Mouse (Mus musculus) neural tube, embryonic 11.5 days (tissue): ENCODE data around the gene Rogdi. TPM values are rescaled to one million over a fixed set of nuclear protein-coding genes. Genes with fewer than 3 reads are reported as not detected.

Source experiments
- ATAC-seq: fragments of 200-750 bp; cut with Nextera tagmentation; 2 replicates; pipeline ENCODE4 v1.8.0; 2017; ENCODE audit warnings: moderate number of reproducible peaks, mild to moderate bottlenecking, moderate TSS enrichment, moderate library complexity; ENCODE audit not compliant: insufficient read depth, low FRiP score, low TSS enrichment
- DNase-seq: peaks from one replicate; pipeline ENCODE4 v3.0.0-alpha.2; 2015; ENCODE audit warnings: low spot score
- H3K27ac ChIP-seq: fragments of 300-500 bp; sonication (generic); 2 replicates; pipeline ENCODE4 v1.5.1; 2014; ENCODE audit warnings: low read depth, mild to moderate bottlenecking, low read length
- H3K27me3 ChIP-seq: fragments of 300-500 bp; sonication (generic); 2 replicates; pipeline ENCODE4 v1.6.1; 2014; ENCODE audit warnings: mild to moderate bottlenecking, low read length, mixed read lengths; ENCODE audit not compliant: control insufficient read depth, insufficient read depth
- H3K36me3 ChIP-seq: fragments of 300-500 bp; sonication (generic); 2 replicates; pipeline ENCODE4 v1.6.1; 2014; ENCODE audit warnings: mild to moderate bottlenecking, low read length, moderate library complexity, mixed read lengths; ENCODE audit not compliant: control insufficient read depth, insufficient read depth
- H3K4me1 ChIP-seq: fragments of 300-500 bp; sonication (generic); 2 replicates; pipeline ENCODE4 v1.6.1; 2014; ENCODE audit warnings: low read length, mixed read lengths; ENCODE audit not compliant: control insufficient read depth, insufficient read depth
- H3K4me2 ChIP-seq: fragments of 300-500 bp; sonication (generic); 2 replicates; pipeline ENCODE4 v1.6.1; 2014; ENCODE audit warnings: low read depth, mild to moderate bottlenecking, moderate library complexity
- H3K4me3 ChIP-seq: fragments of 300-500 bp; sonication (generic); 2 replicates; pipeline ENCODE4 v1.5.1; 2014; ENCODE audit warnings: low read depth, low read length
- H3K9ac ChIP-seq: fragments of 300-500 bp; sonication (generic); 2 replicates; pipeline ENCODE4 v1.6.1; 2014; ENCODE audit warnings: mild to moderate bottlenecking, low read length
- H3K9me3 ChIP-seq: fragments of 300-500 bp; sonication (generic); 2 replicates; pipeline ENCODE4 v1.6.1; 2016; ENCODE audit warnings: low read length; ENCODE audit not compliant: control insufficient read depth
- WGBS: fragments of 180-500 bp; shearing (Covaris S2); extraction: QIAGEN DNeasy Blood & Tissue Kit; methylation state at CpG from one replicate; pipeline ENCODE4 v1.1.7; 2014; 5-methylcytosine and 5-hydroxymethylcytosine counted together
- polyA plus RNA-seq: library from polyadenylated mRNA; unstranded; fragments of >200 nt; fragmentation: Nextera tagmentation; extraction: Ambion mirVana; gene quantifications from 2 replicates; pipeline ENCODE4 v1.2.1, GENCODE M21; 2014

Gene Rogdi
- 83.0 and 88.0 TPM in 2 replicates for polyA plus RNA-seq

DNA sequence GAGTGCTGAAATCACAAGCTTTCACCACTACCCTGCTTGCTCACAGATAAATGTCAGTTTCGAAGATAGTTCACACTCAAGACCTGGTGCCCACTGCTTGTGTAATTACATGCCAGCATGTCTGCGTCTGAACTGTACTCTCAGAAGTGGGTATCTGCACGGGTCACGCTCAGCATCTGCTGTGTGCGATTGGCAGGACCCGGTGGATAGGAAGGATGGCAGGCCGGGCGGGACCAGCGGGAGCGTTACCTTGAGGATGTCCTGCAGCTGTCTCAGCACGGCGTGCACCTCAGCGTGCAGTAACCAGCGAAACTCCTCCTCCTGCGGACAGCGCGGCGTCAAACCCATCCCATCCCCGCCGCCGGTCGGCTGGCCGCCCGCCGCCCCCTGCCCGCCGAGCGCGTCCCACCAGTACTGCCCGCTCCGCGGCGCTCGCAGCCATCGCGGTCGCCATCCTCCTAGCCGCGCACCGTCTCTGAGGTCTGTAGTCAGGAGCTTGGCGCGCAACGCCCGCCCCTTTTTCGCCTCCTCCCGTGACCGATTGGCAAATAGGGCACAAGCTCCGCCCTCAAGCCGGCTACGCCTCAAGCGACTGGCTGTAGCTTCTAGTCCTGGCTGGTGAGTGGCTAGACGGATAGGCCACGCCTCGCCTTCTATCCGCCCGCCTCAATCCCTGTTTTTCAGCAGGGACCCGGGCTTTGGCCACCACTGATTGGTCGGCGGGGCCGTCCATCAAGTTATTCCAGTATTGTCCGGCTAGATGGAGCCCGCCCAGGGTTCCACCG lies at the start of gene Rogdi:
Gene Rogdi, minus strand, starts transcription at position 500 of the 785 bp plus-strand sequence.
- peak; percentile 99 for ATAC-seq
- 1% methylated on average over 59 of the region's 63 CpGs for WGBS
- DNase-seq, result peak; percentile 99
- Histone ChIP-seq H3K9ac (peak within 1 kb of the TSS; percentile 76), H3K4me3 (peak within 1 kb of the TSS; percentile 59), H3K4me1 (no peaks in the 10 kb centered on the region; the same call in 1 of the 2 replicates), H3K36me3 (peaks cover 8% of the 10 kb centered on the region), H3K9me3 (no peaks in the 10 kb centered on the region), H3K27me3 (no peaks in the 10 kb centered on the region), H3K27ac (peak within 1 kb of the TSS; percentile 42; the same call in 1 of the 2 replicates), H3K4me2 (peak within 1 kb of the TSS; percentile 71)

GRCm38 (mm10) chr16:5058114-5058513 lies 44.8 kb upstream of the Rogdi start:
- DNase-seq (no peak), ATAC-seq (no peak)
- Histone ChIP-seq H3K9me3 (no peaks in the 10 kb centered on the region), H3K36me3 (peaks cover 2% of the 10 kb centered on the region; the same call in 1 of the 2 replicates), H3K4me1 (no peaks in the 10 kb centered on the region), H3K27me3 (no peaks in the 10 kb centered on the region), H3K4me2 (no peak overlapping the region), H3K27ac (no peak overlapping the region), H3K9ac (no peak overlapping the region), H3K4me3 (no peak overlapping the region)
- 88% methylated on average over 1 of the region's 1 CpGs for WGBS

- Histone ChIP-seq H3K4me2 (peak overlapping the region; percentile 97), H3K9ac (peak overlapping the region; percentile 90), H3K4me1 (peaks cover 12% of the 10 kb centered on the region), H3K36me3 (peaks cover 3% of the 10 kb centered on the region), H3K27ac (peak overlapping the region; percentile 93), H3K27me3 (no peaks in the 10 kb centered on the region), H3K4me3 (peak overlapping the region; percentile 91), H3K9me3 (no peaks in the 10 kb centered on the region)
- DNase-seq, result peak; percentile 75
- under 1% methylated on average over 69 of the region's 78 CpGs for WGBS
- peak; percentile 77 for ATAC-seq
These were observed 37.1 kb upstream of the Rogdi start for GRCm38 (mm10) chr16:5050251-5051110.

DNA sequence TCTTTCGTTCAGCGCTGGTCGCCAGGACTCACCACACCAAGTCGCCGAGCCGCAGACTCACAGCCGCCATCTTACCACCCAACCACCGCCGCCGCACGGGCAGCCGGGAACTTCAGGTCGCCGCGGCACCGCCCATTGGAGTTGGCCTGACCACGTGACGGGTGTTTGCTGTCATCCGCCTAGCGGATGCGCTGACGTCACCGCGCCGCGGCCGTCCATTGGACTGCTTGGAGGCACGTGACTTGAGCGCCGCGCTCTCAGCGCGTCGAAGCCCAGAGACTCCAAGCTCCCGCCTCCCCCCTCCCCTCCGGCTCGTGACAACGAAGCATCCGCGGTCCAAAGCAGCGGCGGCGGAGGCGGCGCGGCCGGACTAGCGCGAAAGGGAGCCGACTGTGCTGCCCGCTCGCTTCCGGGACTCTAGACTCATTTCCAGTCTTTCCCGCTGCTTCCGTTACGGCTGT lies 36.5 kb upstream of the Rogdi start, which contains the start of the genes Glyr1 and Ubn1:
Gene Glyr1, minus strand, starts transcription at position 90 of the 461 bp plus-strand sequence.
Gene Ubn1, plus strand, starts transcription at position 284 of the 461 bp plus-strand sequence.
- H3K4me1 ChIP-seq, result peaks cover 12% of the 10 kb centered on the region
- ATAC-seq, result peak; percentile 99
- under 1% methylated on average over 56 of the region's 56 CpGs for WGBS

GRCm38 (mm10) chr16:5049182-5049773 lies 35.9 kb upstream of the Rogdi start:
- WGBS, result under 1% methylated on average over 38 of the region's 38 CpGs
- peak overlapping the region; percentile 91 for H3K4me3 ChIP-seq
- DNase-seq (peak; percentile 13), ATAC-seq (peak; percentile 62)
- H3K9me3 ChIP-seq, result no peaks in the 10 kb centered on the region
- H3K36me3 ChIP-seq, result peaks cover 3% of the 10 kb centered on the region
- H3K27me3 ChIP-seq, result no peaks in the 10 kb centered on the region
- H3K4me1 ChIP-seq, result peaks cover 12% of the 10 kb centered on the region
- H3K27ac ChIP-seq, result peak overlapping the region; percentile 84
- peak overlapping the region; percentile 83 for H3K9ac ChIP-seq
- peak overlapping the region; percentile 89 for H3K4me2 ChIP-seq

More for the DNA sequence above, 36.5 kb upstream of the Rogdi start, which contains the start of the genes Glyr1 and Ubn1:
- Histone ChIP-seq H3K27me3 (no peaks in the 10 kb centered on the region), H3K36me3 (peaks cover 3% of the 10 kb centered on the region), H3K9ac (peak within 1 kb of the TSS; percentile 90), H3K9me3 (no peaks in the 10 kb centered on the region), H3K27ac (peak within 1 kb of the TSS; percentile 93), H3K4me2 (peak within 1 kb of the TSS; percentile 97), H3K4me3 (peak within 1 kb of the TSS; percentile 91)
- peak; percentile 99 for DNase-seq

DNA sequence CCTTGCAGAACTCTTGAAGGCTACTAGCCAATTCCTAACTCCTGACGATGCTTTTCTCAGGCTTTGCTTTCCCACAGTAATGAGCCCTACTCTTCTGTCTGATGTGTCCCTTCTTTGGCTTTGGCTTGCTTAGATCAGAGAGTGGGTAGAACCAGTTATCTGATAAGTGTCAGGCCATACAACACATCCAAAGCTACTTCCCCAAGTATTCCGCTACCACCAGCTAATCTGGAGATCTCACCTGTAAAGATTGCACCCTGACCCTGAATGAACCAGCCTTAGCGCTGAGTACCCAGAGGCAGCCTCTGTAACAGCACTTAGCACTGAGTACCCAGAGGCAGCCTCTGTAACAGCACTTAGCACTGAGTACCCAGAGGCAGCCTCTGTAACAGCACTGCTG lies 32.0 kb upstream of the Rogdi start:
- H3K27ac ChIP-seq, result no peak overlapping the region
- no peaks in the 10 kb centered on the region for H3K9me3 ChIP-seq
- no peaks in the 10 kb centered on the region for H3K27me3 ChIP-seq
- no peak overlapping the region for H3K9ac ChIP-seq
- ATAC-seq (no peak), DNase-seq (no peak)
- no peak overlapping the region for H3K4me3 ChIP-seq
- peaks cover 7% of the 10 kb centered on the region for H3K4me1 ChIP-seq
- H3K36me3 ChIP-seq, result peaks cover 8% of the 10 kb centered on the region
- no peak overlapping the region for H3K4me2 ChIP-seq
- 95% methylated on average over 3 of the region's 3 CpGs for WGBS

GRCm38 (mm10) chr16:5036649-5037234 lies 23.4 kb upstream of the Rogdi start:
- 91% methylated on average over 5 of the region's 5 CpGs for WGBS
- ATAC-seq (no peak), DNase-seq (no peak)
- Histone ChIP-seq H3K4me1 (no peaks in the 10 kb centered on the region), H3K36me3 (peaks cover 39% of the 10 kb centered on the region), H3K9me3 (no peaks in the 10 kb centered on the region), H3K9ac (no peak overlapping the region), H3K27me3 (no peaks in the 10 kb centered on the region), H3K4me3 (no peak overlapping the region), H3K27ac (no peak overlapping the region), H3K4me2 (no peak overlapping the region)

DNA sequence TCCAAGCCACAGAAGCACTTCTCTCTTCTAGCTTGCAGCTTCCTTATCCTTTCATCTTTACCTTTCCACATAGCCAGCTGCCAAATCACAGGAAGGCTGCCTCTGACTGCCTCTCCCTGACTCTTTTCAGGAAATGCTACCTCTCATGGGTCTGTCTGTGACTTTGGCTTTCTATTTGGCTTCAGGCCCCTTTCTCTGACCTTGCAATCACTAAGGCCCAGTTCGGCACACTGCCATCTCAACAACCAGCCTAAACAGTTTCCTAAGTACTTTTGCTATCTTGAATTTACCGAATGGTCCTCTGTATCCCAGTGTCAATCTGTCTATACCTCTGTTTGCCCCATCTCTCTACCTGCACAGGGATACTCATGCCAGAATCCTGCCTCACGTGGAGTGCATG lies 22.2 kb upstream of the Rogdi start:
- no peak overlapping the region for H3K27ac ChIP-seq
- H3K9me3 ChIP-seq, result no peaks in the 10 kb centered on the region
- H3K4me3 ChIP-seq, result no peak overlapping the region
- no peak overlapping the region for H3K4me2 ChIP-seq
- 97% methylated on average over 3 of the region's 3 CpGs for WGBS
- H3K9ac ChIP-seq, result no peak overlapping the region
- DNase-seq, result no peak
- ATAC-seq, result no peak
- peaks cover 45% of the 10 kb centered on the region for H3K36me3 ChIP-seq
- H3K4me1 ChIP-seq, result no peaks in the 10 kb centered on the region
- H3K27me3 ChIP-seq, result no peaks in the 10 kb centered on the region
